In genomic region chr2:31239203-31239696, GRCm38 (mm10) we compare ENCODE assay signal across 9 mouse cellular contexts. TPM values are rescaled to one million over a fixed set of nuclear protein-coding genes. Genes with fewer than 3 reads are reported as not detected.
DNase-seq lines count a peak whose midpoint lies in the region; ATAC-seq and TF ChIP-seq lines count a peak whose summit lies in the region.
"Had no signal": no experiment of that assay in that cellular context is flagged by ENCODE, and none has a peak within 500 bp of the region (broad histone marks: within the 10 kb centered on the region; RNA-seq: fewer than 3 reads in every experiment).

No protein-coding gene starts in this region.

- peaks cover 4 to 12% of the 10 kb centered on the region in 2 experiments for H3K4me1 ChIP-seq in CH12.LX (ENCODE audit: control insufficient read depth in 1 of 2, insufficient read depth in 2 of 2)
- H3K4me1 ChIP-seq in hindbrain, embryonic 16.5 days (ENCODE audit: control insufficient read depth, insufficient read depth, low read depth, low read length): peaks cover 5% of the 10 kb centered on the region; the same call in 1 of the 2 replicates

- no peak for DNase-seq in gastrocnemius, adult 2 months
- DNase-seq in gastrocnemius, adult 18-20 months (ENCODE audit: low spot score): no peak
- peak; percentile 81 for DNase-seq in CH12.LX (ENCODE audit: extremely low read depth)
- DNase-seq in cerebellum, postnatal 36 days: peak; percentile 47 to 50
- peak; percentile 18 for DNase-seq in lung, postnatal 10 days
- DNase-seq in spleen, adult 12 weeks (ENCODE audit: low spot score): peak; percentile 44
- DNase-seq in layer of hippocampus, adult 9-10 months (ENCODE audit: low spot score): no peak

- TF ChIP-seq RAD21 in CH12.LX (IDR thresholded peaks at IDR 0.05; ENCODE audit: low read depth, low read length): peak; percentile 43

- peak; percentile 37; the same call in 1 of the 2 replicates for TF ChIP-seq CTCF in gastrocnemius, adult 2 months (IDR thresholded peaks at IDR 0.05)
- peak in 1 of 2 experiments; percentile 57; a peak in 2 of 4 replicates for TF ChIP-seq CTCF in CH12.LX (conservative IDR thresholded peaks at IDR 0.05 in 1 of 2, IDR thresholded peaks at IDR 0.05 in 1 of 2; ENCODE audit: low read depth in 2 of 2, low read length in 2 of 2)

- 46% methylated on average over 23 of the region's 23 CpGs for WGBS in hindbrain, embryonic 16.5 days

- dilution Hi-C loops in CH12.LX (cut with MboI; ENCODE audit: extremely low pct_ligation_motif_present, extremely low pct_unique_long_range_greater_than_20kb, low sequenced_read_pairs): no loop called here

- no peak overlapping the region for H3K27ac ChIP-seq in gastrocnemius, adult 2 months
- H3K27ac ChIP-seq in CH12.LX (ENCODE audit: insufficient read depth, low read depth): no peak overlapping the region
- H3K27ac ChIP-seq in hindbrain, embryonic 16.5 days (ENCODE audit: low read depth, low read length): no peak overlapping the region

- H3K9me3 ChIP-seq in CH12.LX (replicated peaks; ENCODE audit: low read length): no peaks in the 10 kb centered on the region
- H3K9me3 ChIP-seq in hindbrain, embryonic 16.5 days (ENCODE audit: control insufficient read depth, low read length): no peaks in the 10 kb centered on the region

- ATAC-seq in hindbrain, embryonic 16.5 days: peak; percentile 55; the same call in 1 of the 2 replicates
- ATAC-seq: Patski had no signal

- H3K79me2 ChIP-seq in CH12.LX (replicated peaks; ENCODE audit: control insufficient read depth, extremely low read depth, insufficient read depth, poor library complexity, severe bottlenecking): no peaks in the 10 kb centered on the region

- intact Hi-C loops in gastrocnemius, adult 2 months (cut with DNase I): no loop called here

- no peak overlapping the region for H3K9ac ChIP-seq in CH12.LX (ENCODE audit: insufficient read depth, low read depth)
- no peak overlapping the region for H3K9ac ChIP-seq in hindbrain, embryonic 16.5 days (ENCODE audit: low read depth, low read length)

- in situ Hi-C loops in CH12.LX (cut with MboI; ENCODE audit: low pct_ligation_motif_present, low pct_unique_long_range_greater_than_20kb, low sequenced_read_pairs): no loop called here

- peak overlapping the region; percentile 29; the same call in 1 of the 2 replicates for H3K4me3 ChIP-seq in gastrocnemius, adult 2 months
- H3K4me3 ChIP-seq in CH12.LX (replicated peaks in 1 of 3; ENCODE audit: low read depth in 2 of 3, low read length in 2 of 3, poor library complexity in 1 of 3): no peak overlapping the region
- peak overlapping the region; percentile 19; the same call in 1 of the 2 replicates for H3K4me3 ChIP-seq in hindbrain, embryonic 16.5 days (ENCODE audit: low read length)

- TF ChIP-seq EP300 in CH12.LX (IDR thresholded peaks at IDR 0.05; ENCODE audit: low read length): peak; percentile 73

- peaks cover 30% of the 10 kb centered on the region for H3K27me3 ChIP-seq in CH12.LX (replicated peaks)
- H3K27me3 ChIP-seq in hindbrain, embryonic 16.5 days (replicated peaks; ENCODE audit: control insufficient read depth, insufficient read depth, low read length): no peaks in the 10 kb centered on the region
- H3K27me3 ChIP-seq: Patski had no signal

- H3K36me3 ChIP-seq in CH12.LX (replicated peaks in 1 of 2; ENCODE audit: control insufficient read depth in 1 of 2, insufficient read depth in 1 of 2, low read length in 1 of 2): no peaks in the 10 kb centered on the region
- H3K36me3 ChIP-seq in hindbrain, embryonic 16.5 days (ENCODE audit: control insufficient read depth, insufficient read depth, low read length): no peaks in the 10 kb centered on the region

- peak; percentile 89 for TF ChIP-seq POLR2A in CH12.LX (IDR thresholded peaks at IDR 0.05; ENCODE audit: low read depth, low read length)

- H3K4me2 ChIP-seq in CH12.LX (ENCODE audit: insufficient read depth, low read depth, poor library complexity, severe bottlenecking): peak overlapping the region; percentile 26; the same call in 1 of the 2 replicates
- H3K4me2 ChIP-seq in hindbrain, embryonic 16.5 days (ENCODE audit: low read length): peak overlapping the region; percentile 31

TF ChIP-seq in CH12.LX, 34 proteins besides CTCF, POLR2A, EP300 and RAD21:
- TF ChIP-seq HCFC1 (IDR thresholded peaks at IDR 0.05; ENCODE audit: low read depth, low read length) (peak; percentile 63), NRF1 (IDR thresholded peaks at IDR 0.05; ENCODE audit: low read depth, low read length) (peak; percentile 88), CHD1 (IDR thresholded peaks at IDR 0.05; ENCODE audit: low read depth, low read length) (no peak), TBP (conservative IDR thresholded peaks at IDR 0.05; ENCODE audit: low read depth, low read length) (peak; percentile 97), MYC (IDR thresholded peaks at IDR 0.05; ENCODE audit: low read depth, low read length) (0 out of 2 replicates have a peak, but pooled peaks have one; percentile 42), MXI1 (IDR thresholded peaks at IDR 0.05; ENCODE audit: low read depth, low read length) (peak; percentile 59), NELFE (IDR thresholded peaks at IDR 0.05; ENCODE audit: low read depth, low read length) (peak; percentile 70), JUND (conservative IDR thresholded peaks at IDR 0.05; ENCODE audit: low read depth, low read length) (no peak), USF2 (conservative IDR thresholded peaks at IDR 0.05; ENCODE audit: low read depth, low read length) (no peak), IRF4 (IDR thresholded peaks at IDR 0.05; ENCODE audit: low read depth, low read length) (peak; percentile 88), JUN (IDR thresholded peaks at IDR 0.05; ENCODE audit: insufficient read depth, low read depth, low read length) (no peak), E2F4 (IDR thresholded peaks at IDR 0.05; ENCODE audit: insufficient replicate concordance, low read depth, low read length) (peak; percentile 41; the same call in 1 of the 2 replicates), ZC3H11A (IDR thresholded peaks at IDR 0.05; ENCODE audit: low read depth, low read length) (no peak), POLR2AphosphoS2 (IDR thresholded peaks at IDR 0.05; ENCODE audit: low read depth, low read length) (peak; percentile 70; the same call in 1 of the 2 replicates), MEF2A (IDR thresholded peaks at IDR 0.05; ENCODE audit: borderline replicate concordance, low read depth, low read length) (peak; percentile 37; the same call in 1 of the 2 replicates), ZKSCAN1 (IDR thresholded peaks at IDR 0.05; ENCODE audit: borderline replicate concordance, low read depth, low read length) (no peak), ZMIZ1 (IDR thresholded peaks at IDR 0.05; ENCODE audit: low read depth, low read length) (peak; percentile 98), TCF12 (IDR thresholded peaks at IDR 0.05; ENCODE audit: low read depth, low read length) (0 out of 2 replicates have a peak, but pooled peaks have one; percentile 21), BHLHE40 (IDR thresholded peaks at IDR 0.05; ENCODE audit: low read depth, low read length) (peak; percentile 99), ELF1 (IDR thresholded peaks at IDR 0.05; ENCODE audit: low read depth, low read length) (peak; percentile 77), SMC3 (IDR thresholded peaks at IDR 0.05; ENCODE audit: low read depth, low read length) (peak; percentile 31), SIN3A (IDR thresholded peaks at IDR 0.05; ENCODE audit: low read length) (0 out of 2 replicates have a peak, but pooled peaks have one; percentile 46), ETS1 (conservative IDR thresholded peaks at IDR 0.05; ENCODE audit: low read depth, low read length) (peak; percentile 65; the same call in 1 of the 2 replicates), MAX (IDR thresholded peaks at IDR 0.05; ENCODE audit: low read length) (peak; percentile 86)

RNA-seq across cellular contexts. Expression of gene Ncs1, which starts 6.4 kb away (rescaled TPM):
- 1 to 10 TPM; 4.6 to 5.1 TPM for total RNA-seq in gastrocnemius, adult 2 months (2021)
- 1 to 10 TPM; 4.5 to 5.5 TPM for total RNA-seq in gastrocnemius, adult 18-20 months (2021)
- total RNA-seq in CH12.LX (2012; rRNA removed) (0.04 TPM in 1 of 2 replicates, not detected in the other), CH12.LX (2014; rRNA removed) (not detected in 2 replicates)
- not detected in 2 replicates for polyA plus RNA-seq in CH12.LX (2012; ENCODE audit: insufficient read length, low read depth)
- polyA plus RNA-seq in hindbrain, embryonic 16.5 days (2015; fragmentation: Nextera tagmentation; extraction: Ambion mirVana): 151 and 174 TPM in 2 replicates

Comparison
In these comparisons a context has a peak if more than half of its experiments do, and no peak if none do; other contexts are left out.
1. DNase-seq: peak in CH12.LX (single experiment), cerebellum, postnatal 36 days (2 of 2), lung, postnatal 10 days (single experiment) and spleen, adult 12 weeks (single experiment); none in gastrocnemius, adult 2 months (single experiment), gastrocnemius, adult 18-20 months (single experiment) and layer of hippocampus, adult 9-10 months (single experiment).
2. H3K4me3 ChIP-seq: peak in gastrocnemius, adult 2 months (single experiment) and hindbrain, embryonic 16.5 days (single experiment); none in CH12.LX (0 of 3).
3. RNA of gene Ncs1, which starts 6.4 kb away (total RNA-seq): 4.5 to 5.5 TPM in gastrocnemius, adult 18-20 months and 4.6 to 5.1 TPM in gastrocnemius, adult 2 months; 0.04 TPM in CH12.LX; every median in the first group is over 4 times any median in the second.